Mouse (Mus musculus): ENCODE measurements around the gene Sycp3. TPM values are rescaled to one million over a fixed set of nuclear protein-coding genes. Genes with fewer than 3 reads are reported as not detected.

The Sycp3 gene
- polyA plus RNA-seq (2015; fragmentation: Nextera tagmentation; extraction: Ambion mirVana), result not detected in 2 replicates

GRCm38 (mm10) chr10:88459502-88459992, at the start of gene Sycp3:
TSS of gene Sycp3 (plus strand) at chr10:88459569.

DNA sequence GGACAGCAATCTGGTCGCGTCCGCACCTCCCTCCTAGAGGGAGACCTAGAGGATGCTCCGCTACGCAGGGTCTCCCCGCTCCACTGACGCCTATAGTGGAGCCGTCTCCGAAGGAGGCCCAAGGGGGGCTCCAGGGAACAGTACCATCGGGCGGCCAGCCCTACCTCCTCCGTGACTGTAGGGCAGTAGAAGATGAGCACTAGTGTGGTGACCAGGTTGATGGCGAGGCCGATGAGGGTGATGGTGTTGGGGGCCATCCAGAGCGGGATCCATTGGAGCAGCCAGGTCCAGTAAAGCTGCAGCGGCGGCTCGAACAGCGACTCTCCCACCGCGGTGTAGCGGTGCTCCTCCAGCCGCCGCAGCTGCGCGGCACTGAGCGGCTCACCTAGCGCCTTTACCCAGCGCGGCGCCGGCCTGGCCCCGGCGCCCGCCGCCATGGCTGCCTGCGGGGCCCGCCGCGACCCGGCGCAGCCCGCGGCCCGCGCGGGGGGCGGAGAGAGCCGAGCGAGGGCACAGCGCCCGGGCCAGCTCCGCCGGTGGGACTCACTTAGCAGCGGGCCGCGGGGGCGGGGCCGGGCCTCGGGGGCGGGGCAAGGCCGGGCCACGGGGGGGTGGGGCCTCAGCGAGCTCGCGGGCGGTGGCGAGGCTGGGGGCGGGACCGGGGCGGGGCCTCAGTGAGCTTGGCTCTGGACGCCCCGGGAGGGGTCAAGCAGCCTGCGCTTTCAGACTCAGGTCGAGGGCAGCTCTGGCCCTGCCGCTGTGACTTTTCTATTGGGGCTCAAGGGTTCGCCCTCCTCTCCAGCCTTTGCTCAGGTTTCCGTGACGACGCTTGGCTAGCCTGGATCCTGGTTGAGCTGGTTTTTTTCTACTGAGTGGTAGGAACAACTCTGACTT, 44.3 kb downstream of the Sycp3 start, which contains the start of gene Chpt1:
TSS of gene Chpt1 (minus strand) at position 653 of the 894 bp plus-strand sequence.

Other genes starting within 250 kb of the Sycp3 start
- gene Dram1, start 80.5 kb upstream of the Sycp3 start, polyA plus RNA-seq (2015; fragmentation: Nextera tagmentation; extraction: Ambion mirVana), result 6.2 and 6.6 TPM in 2 replicates
- gene Gnptab, start 80.4 kb upstream of the Sycp3 start, polyA plus RNA-seq (2015; fragmentation: Nextera tagmentation; extraction: Ambion mirVana), result 3.8 and 4.3 TPM in 2 replicates
- 41.4 and 45.0 TPM in 2 replicates for gene Chpt1, start 44.5 kb downstream of the Sycp3 start, polyA plus RNA-seq (2015; fragmentation: Nextera tagmentation; extraction: Ambion mirVana)
- 0.15 and 0.23 TPM in 2 replicates for gene Mybpc1, start 145.6 kb downstream of the Sycp3 start, polyA plus RNA-seq (2015; fragmentation: Nextera tagmentation; extraction: Ambion mirVana)
- gene Spic, start 225.4 kb downstream of the Sycp3 start, polyA plus RNA-seq (2015; fragmentation: Nextera tagmentation; extraction: Ambion mirVana), result 0.19 TPM in 1 of 2 replicates, not detected in the other